Mouse (Mus musculus) lung, postnatal 0 days (tissue): Measurements from ENCODE around the gene Mat1a. TPM values are rescaled to one million over a fixed set of nuclear protein-coding genes. Genes with fewer than 3 reads are reported as not detected.

Experiments used
- ATAC-seq: fragments of 200-750 bp; cut with Nextera tagmentation; 2 replicates; pipeline ENCODE4 v1.8.0; 2017; ENCODE audit warnings: moderate library complexity
- DNase-seq: peaks from one replicate; pipeline ENCODE4 v3.0.0-alpha.2; 2016; ENCODE audit warnings: low spot score
- H3K27ac ChIP-seq: fragments of 300-500 bp; sonication (generic); 2 replicates; pipeline ENCODE4 v1.5.1; 2014; ENCODE audit warnings: antibody characterized with exemption, mild to moderate bottlenecking, low read length, mixed read lengths
- H3K27me3 ChIP-seq: fragments of 300-500 bp; sonication (generic); replicated peaks from 2 replicates; pipeline ENCODE4 v1.6.1; 2014; ENCODE audit warnings: low read length, mixed read lengths; ENCODE audit not compliant: insufficient read depth
- H3K36me3 ChIP-seq: fragments of 300-500 bp; sonication (generic); 2 replicates; pipeline ENCODE4 v1.6.1; 2014; ENCODE audit warnings: low read length, mixed read lengths; ENCODE audit not compliant: insufficient read depth
- H3K4me1 ChIP-seq: fragments of 300-500 bp; sonication (generic); 2 replicates; pipeline ENCODE4 v1.6.1; 2014; ENCODE audit warnings: antibody characterized with exemption, low read depth, low read length, mixed read lengths; ENCODE audit not compliant: insufficient read depth
- H3K4me2 ChIP-seq: fragments of 300-500 bp; sonication (generic); replicated peaks from 2 replicates; pipeline ENCODE4 v1.6.1; 2014; ENCODE audit warnings: low read depth, mild to moderate bottlenecking, low read length, moderate library complexity, mixed read lengths
- H3K4me3 ChIP-seq: fragments of 300-500 bp; sonication (generic); 2 replicates; pipeline ENCODE4 v1.5.1; 2014; ENCODE audit warnings: low read depth, low read length
- H3K9ac ChIP-seq: fragments of 300-500 bp; sonication (generic); replicated peaks from 2 replicates; pipeline ENCODE4 v1.6.1; 2014; ENCODE audit warnings: low read depth, mild to moderate bottlenecking
- H3K9me3 ChIP-seq: fragments of 300-500 bp; sonication (generic); 2 replicates; pipeline ENCODE4 v1.6.1; 2016; ENCODE audit warnings: low read length, mixed read lengths
- CTCF ChIP-seq: IDR thresholded peaks from 2 replicates; pipeline ENCODE4 v1.5.1; 2016; ENCODE audit warnings: antibody characterized with exemption, mild to moderate bottlenecking
- EP300 ChIP-seq: IDR thresholded peaks from 2 replicates; pipeline ENCODE4 v1.6.1; 2016; ENCODE audit warnings: antibody characterized with exemption, mild to moderate bottlenecking, control low read depth
- WGBS: fragments of 180-500 bp; shearing (Covaris S2); extraction: QIAGEN DNeasy Blood & Tissue Kit; methylation state at CpG from one replicate; pipeline ENCODE4 v1.1.7; 2014; 5-methylcytosine and 5-hydroxymethylcytosine counted together
- polyA plus RNA-seq: library from polyadenylated mRNA; unstranded; fragments of >200 nt; fragmentation: Nextera tagmentation; extraction: Ambion mirVana; gene quantifications from 2 replicates; pipeline ENCODE4 v1.2.1, GENCODE M21; 2015

Gene Mat1a
- polyA plus RNA-seq, 1 experiment from 2014 or later: 2.5 TPM

DNA sequence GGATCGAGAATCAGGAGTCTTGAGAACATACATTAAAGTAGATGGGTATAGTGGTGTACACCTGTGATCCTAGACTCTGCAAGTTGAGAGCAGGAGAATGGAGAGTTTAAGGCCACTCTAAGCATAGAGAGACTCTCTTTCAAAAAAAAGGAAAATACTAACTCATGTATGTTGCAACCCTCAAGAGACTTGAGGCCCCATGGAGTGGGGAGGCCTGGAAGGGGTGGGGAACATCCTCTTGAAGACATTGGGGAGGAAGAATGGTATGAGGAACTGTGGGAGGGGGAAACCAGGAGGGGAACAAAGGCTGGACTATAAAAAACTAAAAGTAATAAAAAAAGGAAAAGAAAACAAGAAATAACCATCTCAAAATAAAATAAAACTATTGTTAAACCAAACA lies 63.7 kb downstream of the Mat1a start:
- Histone ChIP-seq H3K27me3 (no peaks in the 10 kb centered on the region), H3K4me3 (no peak overlapping the region), H3K36me3 (no peaks in the 10 kb centered on the region), H3K4me1 (peaks cover 3% of the 10 kb centered on the region; the same call in 1 of the 2 replicates), H3K27ac (peak overlapping the region; percentile 71; the same call in 1 of the 2 replicates), H3K4me2 (no peak overlapping the region), H3K9me3 (no peaks in the 10 kb centered on the region), H3K9ac (no peak overlapping the region)
- DNase-seq (peak; percentile 68), ATAC-seq (peak; percentile 57)
- TF ChIP-seq EP300 (peak; percentile 80), CTCF (no peak)
- WGBS: 43% methylated on average over 1 of the region's 1 CpGs

DNA sequence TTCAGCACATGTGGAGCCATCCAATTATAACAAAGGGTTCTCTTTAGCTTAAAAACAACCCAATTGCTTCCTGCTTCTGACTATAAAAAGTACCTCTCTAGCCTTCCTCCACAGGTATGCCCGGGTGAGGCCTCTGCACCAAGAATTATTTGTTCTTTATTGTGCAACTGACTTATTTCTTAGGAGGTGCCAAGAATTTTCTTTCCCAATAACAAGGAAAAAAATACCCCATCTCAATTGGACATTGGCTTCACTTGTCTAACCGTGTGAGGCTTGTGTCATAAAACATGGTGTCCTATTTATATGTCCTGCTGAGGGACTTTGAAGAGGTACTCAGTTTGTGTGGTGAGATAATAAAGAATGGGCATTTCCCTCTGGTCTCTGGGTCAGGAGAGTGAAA lies 65.7 kb downstream of the Mat1a start:
- ATAC-seq (peak; percentile 73), DNase-seq (peak; percentile 82)
- Histone ChIP-seq H3K4me1 (peaks cover 3% of the 10 kb centered on the region; the same call in 1 of the 2 replicates), H3K4me3 (no peak overlapping the region), H3K4me2 (no peak overlapping the region), H3K9ac (no peak overlapping the region), H3K27me3 (no peaks in the 10 kb centered on the region), H3K36me3 (no peaks in the 10 kb centered on the region), H3K27ac (peak overlapping the region; percentile 71; the same call in 1 of the 2 replicates), H3K9me3 (no peaks in the 10 kb centered on the region)
- 54% methylated on average over 2 of the region's 2 CpGs for WGBS
- TF ChIP-seq EP300: peak; percentile 91
- no peak for TF ChIP-seq CTCF

Other genes with a start within 250 kb of the Mat1a start
- 0.38 and 0.58 TPM in 2 replicates for gene Sh2d4b, start 211.8 kb upstream of the Mat1a start, polyA plus RNA-seq
- 77.3 and 84.9 TPM in 2 replicates for gene Tspan14, start 138.2 kb upstream of the Mat1a start, polyA plus RNA-seq
- 40.6 and 50.1 TPM in 2 replicates for gene Fam213a, start 91.2 kb upstream of the Mat1a start, polyA plus RNA-seq
- 1.7 and 3.1 TPM in 2 replicates for gene Dydc2, start 35.8 kb upstream of the Mat1a start, polyA plus RNA-seq
- 0.30 and 0.40 TPM in 2 replicates for gene Dydc1, start 32.1 kb upstream of the Mat1a start, polyA plus RNA-seq
- 4,795 and 4,929 TPM in 2 replicates for gene Sftpa1, start 26.7 kb downstream of the Mat1a start, polyA plus RNA-seq
- gene Mbl1, start 46.4 kb downstream of the Mat1a start, polyA plus RNA-seq: 0.76 and 1.3 TPM in 2 replicates
- gene Sftpd, start 80.1 kb downstream of the Mat1a start, polyA plus RNA-seq: 1,484 and 1,674 TPM in 2 replicates
- 0.07 and 0.11 TPM in 2 replicates for gene Gm2832, start 173.8 kb downstream of the Mat1a start, polyA plus RNA-seq
- not detected in 2 replicates for gene Gm5798, start 243.6 kb downstream of the Mat1a start, polyA plus RNA-seq